Mouse (Mus musculus) lung, adult 2 months (tissue): ENCODE measurements at regions not wholly inside any gene's neighbourhood (a gene's known extent, or its start where the extent isn't known, plus 50 kb on each side); places are given as distances from the start of the nearest gene placed in this dataset.

Experiments
- CTCF ChIP-seq: fragments of 200-500 bp; IDR thresholded peaks from 2 replicates; pipeline ENCODE4 v1.5.1; 2011; ENCODE audit warnings: mild to moderate bottlenecking, low read length, control low read depth; ENCODE audit not compliant: insufficient read depth
- POLR2A ChIP-seq: fragments of 200-500 bp; IDR thresholded peaks from 2 replicates; pipeline ENCODE4 v1.6.1; 2011; ENCODE audit warnings: low read depth, mild to moderate bottlenecking, control low read depth, low read length, borderline replicate concordance; ENCODE audit errors: extremely low read depth

GRCm38 (mm10) chr9:26435507-26435906, 298.0 kb upstream of the B3gat1 start:
- TF ChIP-seq POLR2A (no peak), CTCF (no peak)
